Comparison of ENCODE assay signal across 32 mouse cellular contexts in genomic region chr10:18985516-18985915, GRCm38 (mm10).
"Had no signal": no experiment of that assay in that cellular context is flagged by ENCODE, and none has a peak within 500 bp of the region (broad histone marks: within the 10 kb centered on the region; RNA-seq: fewer than 3 reads in every experiment).

No protein-coding gene starts in this region.

- H3K36me3 ChIP-seq: limb, embryonic 10.5 days; limb, embryonic 12.5 days; limb, embryonic 13.5 days; limb, embryonic 15.5 days; liver, embryonic 12.5 days; liver, embryonic 13.5 days; liver, embryonic 15.5 days; lung, embryonic 15.5 days; midbrain, embryonic 10.5 days; midbrain, embryonic 12.5 days; midbrain, embryonic 13.5 days; midbrain, embryonic 15.5 days; neural tube, embryonic 12.5 days had no signal

- H3K4me2 ChIP-seq: limb, embryonic 12.5 days; limb, embryonic 13.5 days; limb, embryonic 15.5 days; liver, embryonic 11.5 days; liver, embryonic 12.5 days; liver, embryonic 13.5 days; liver, embryonic 15.5 days; lung, embryonic 14.5 days; lung, embryonic 15.5 days; midbrain, embryonic 11.5 days; midbrain, embryonic 12.5 days; midbrain, embryonic 13.5 days; midbrain, embryonic 15.5 days; neural tube, embryonic 12.5 days had no signal

- H3K9ac ChIP-seq: limb, embryonic 12.5 days; limb, embryonic 13.5 days; limb, embryonic 15.5 days; liver, embryonic 12.5 days; liver, embryonic 13.5 days; liver, embryonic 14.5 days; liver, embryonic 15.5 days; liver, postnatal 0 days; lung, embryonic 14.5 days; lung, embryonic 15.5 days; midbrain, embryonic 12.5 days; midbrain, embryonic 13.5 days; midbrain, embryonic 15.5 days; neural tube, embryonic 12.5 days had no signal

- H3K27me3 ChIP-seq: limb, embryonic 12.5 days; limb, embryonic 13.5 days; limb, embryonic 15.5 days; liver, embryonic 12.5 days; liver, embryonic 13.5 days; liver, embryonic 15.5 days; lung, embryonic 15.5 days; megakaryocyte, embryonic 14.5 days; midbrain, embryonic 12.5 days; midbrain, embryonic 13.5 days; midbrain, embryonic 15.5 days; neural tube, embryonic 12.5 days had no signal

- DNase-seq: left cerebral cortex, postnatal 4 days; liver; liver, embryonic 13.5 days; liver, postnatal 0 days; lung, adult 18-20 months; lung, adult 2 months; lung, embryonic 14.5 days; lung, postnatal 10 days; lung, postnatal 14 days; lung, postnatal 36 days; lung, postnatal 4 days; midbrain, embryonic 14.5 days had no signal

- H3K27ac ChIP-seq: limb, embryonic 10.5 days; limb, embryonic 12.5 days; limb, embryonic 13.5 days; limb, embryonic 15.5 days; liver, embryonic 12.5 days; liver, embryonic 13.5 days; liver, embryonic 14.5 days; liver, embryonic 15.5 days; lung, embryonic 15.5 days; macrophage; midbrain, embryonic 10.5 days; midbrain, embryonic 12.5 days; midbrain, embryonic 13.5 days; midbrain, embryonic 15.5 days; neural tube, embryonic 12.5 days had no signal

- ATAC-seq: liver, embryonic 12.5 days; liver, postnatal 0 days; lung, postnatal 0 days; midbrain, embryonic 13.5 days; midbrain, embryonic 15.5 days; midbrain, embryonic 16.5 days had no signal

- H3K4me3 ChIP-seq: limb, embryonic 10.5 days; limb, embryonic 12.5 days; limb, embryonic 13.5 days; limb, embryonic 15.5 days; liver, embryonic 12.5 days; liver, embryonic 13.5 days; liver, embryonic 15.5 days; lung, embryonic 15.5 days; megakaryocyte, embryonic 14.5 days; midbrain, embryonic 10.5 days; midbrain, embryonic 12.5 days; midbrain, embryonic 13.5 days; midbrain, embryonic 15.5 days; myocyte; neural tube, embryonic 12.5 days had no signal

- H3K9me3 ChIP-seq: limb, embryonic 10.5 days; limb, embryonic 12.5 days; limb, embryonic 13.5 days; limb, embryonic 15.5 days; liver, embryonic 12.5 days; liver, embryonic 13.5 days; liver, embryonic 15.5 days; lung, embryonic 15.5 days; megakaryocyte, embryonic 14.5 days; midbrain, embryonic 10.5 days; midbrain, embryonic 12.5 days; midbrain, embryonic 13.5 days; midbrain, embryonic 15.5 days; neural tube, embryonic 12.5 days had no signal

- H3K4me1 ChIP-seq: limb, embryonic 13.5 days; liver, embryonic 12.5 days; liver, embryonic 13.5 days; liver, embryonic 15.5 days; lung, embryonic 15.5 days; midbrain, embryonic 15.5 days; neural tube, embryonic 12.5 days had no signal
